Mouse (Mus musculus): Measurements from ENCODE around the gene Casc3. TPM values are rescaled to one million over a fixed set of nuclear protein-coding genes. Genes with fewer than 3 reads are reported as not detected.

Casc3 gene
- polyA plus RNA-seq, 1 experiment from 2014 or later: 59.9 TPM

DNA sequence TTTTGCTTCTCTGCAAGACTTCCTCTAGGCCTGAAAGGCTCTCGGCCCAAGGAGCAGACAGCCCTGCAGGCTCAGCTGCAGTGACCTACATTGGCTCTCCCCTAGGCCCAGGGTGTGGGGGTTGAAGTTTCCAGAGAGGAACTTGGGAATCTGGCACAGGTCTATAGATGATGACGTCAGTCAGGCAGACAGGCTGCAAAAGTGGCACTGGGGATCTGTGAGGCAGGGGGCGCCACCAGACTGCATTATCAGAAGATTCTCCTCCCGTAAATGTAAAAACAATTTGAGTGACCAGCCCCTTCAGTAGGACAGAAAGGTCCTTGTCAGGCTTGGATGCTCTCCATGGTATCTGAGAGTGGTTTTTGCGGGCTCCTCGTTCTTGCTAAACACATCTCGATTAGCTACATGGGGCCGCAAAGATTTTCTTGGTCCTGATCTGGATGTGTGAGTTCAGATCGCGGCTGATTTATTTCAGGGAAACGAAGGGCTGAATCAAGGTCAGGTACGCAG, 18.9 kb upstream of the Casc3 start:
- peak overlapping the region; percentile 36; the same call in 1 of the 2 replicates for H3K4me2 ChIP-seq (ENCODE audit: low read depth, low read length, severe bottlenecking)
- H3K9me3 ChIP-seq (ENCODE audit: control insufficient read depth, low read length): no peaks in the 10 kb centered on the region
- H3K36me3 ChIP-seq (ENCODE audit: control insufficient read depth, insufficient read depth, low read length): no peaks in the 10 kb centered on the region
- DNase-seq (ENCODE audit: low spot score): peak; percentile 80
- ATAC-seq (replicated peaks; ENCODE audit: low FRiP score): no peak
- WGBS: 7% methylated on average over 12 of the region's 12 CpGs
- peaks cover 34% of the 10 kb centered on the region for H3K4me1 ChIP-seq (replicated peaks; ENCODE audit: control insufficient read depth, insufficient read depth, low read length)
- H3K9ac ChIP-seq (ENCODE audit: low read length): peak overlapping the region; percentile 41
- no peak overlapping the region for H3K4me3 ChIP-seq (ENCODE audit: low read depth, low read length)
- 0 out of 2 replicates have a peak overlapping the region, but pooled peaks have one; percentile 12 for H3K27ac ChIP-seq (ENCODE audit: low read depth, low read length)
- H3K27me3 ChIP-seq (ENCODE audit: control insufficient read depth, insufficient read depth, low read length): no peaks in the 10 kb centered on the region

DNA sequence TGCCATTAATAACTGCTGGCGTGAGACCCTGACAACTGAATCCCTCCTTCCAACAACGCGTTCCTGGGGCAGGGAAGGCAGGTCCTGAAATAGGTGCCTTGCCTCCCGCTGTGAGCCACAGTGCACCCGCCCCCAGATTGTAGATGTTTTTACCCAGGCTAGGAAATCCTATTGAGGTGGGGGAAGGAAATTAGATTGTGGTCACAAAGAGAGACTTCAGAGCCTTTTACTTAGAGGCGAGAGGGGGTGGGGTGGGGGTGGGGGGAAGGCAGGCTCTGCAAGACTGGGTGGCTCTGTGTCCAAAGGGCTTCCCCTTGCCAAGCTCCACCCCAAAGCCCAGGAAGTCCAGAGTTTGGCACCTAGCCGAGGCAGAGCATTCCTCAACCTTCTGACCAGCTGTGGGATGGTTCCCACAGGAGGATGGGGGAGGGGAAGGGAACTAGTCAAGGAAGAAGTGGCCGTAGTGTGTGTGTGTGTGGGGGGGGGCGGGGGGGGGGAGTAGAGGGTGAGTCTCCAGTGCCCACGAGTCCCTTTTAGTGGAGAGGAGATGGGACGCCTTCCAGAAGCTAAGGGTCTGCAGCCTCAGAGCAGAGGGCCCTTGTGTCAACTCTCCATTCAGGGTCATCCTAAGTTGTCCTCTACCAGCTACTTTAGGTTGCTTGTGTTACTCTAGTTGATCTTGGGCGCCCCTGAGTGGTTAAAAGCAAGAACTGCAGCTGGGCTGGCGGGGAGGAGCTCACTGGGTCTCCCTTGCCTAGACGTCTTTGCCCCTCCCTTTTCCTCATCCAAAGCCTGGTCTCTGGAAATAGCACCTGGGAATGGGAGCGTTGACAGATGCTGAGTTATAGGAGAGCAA, 18.1 kb upstream of the Casc3 start:
- no peak overlapping the region for H3K4me3 ChIP-seq (ENCODE audit: low read depth, low read length)
- H3K9ac ChIP-seq (ENCODE audit: low read length): peak overlapping the region; percentile 41
- H3K9me3 ChIP-seq (ENCODE audit: control insufficient read depth, low read length): no peaks in the 10 kb centered on the region
- peak; percentile 95 for DNase-seq (ENCODE audit: low spot score)
- WGBS: 3% methylated on average over 14 of the region's 15 CpGs
- 0 out of 2 replicates have a peak overlapping the region, but pooled peaks have one; percentile 12 for H3K27ac ChIP-seq (ENCODE audit: low read depth, low read length)
- no peaks in the 10 kb centered on the region for H3K36me3 ChIP-seq (ENCODE audit: control insufficient read depth, insufficient read depth, low read length)
- H3K27me3 ChIP-seq (ENCODE audit: control insufficient read depth, insufficient read depth, low read length): no peaks in the 10 kb centered on the region
- H3K4me1 ChIP-seq (replicated peaks; ENCODE audit: control insufficient read depth, insufficient read depth, low read length): peaks cover 34% of the 10 kb centered on the region
- peak; percentile 49 for ATAC-seq (replicated peaks; ENCODE audit: low FRiP score)
- peak overlapping the region; percentile 36; the same call in 1 of the 2 replicates for H3K4me2 ChIP-seq (ENCODE audit: low read depth, low read length, severe bottlenecking)

DNA sequence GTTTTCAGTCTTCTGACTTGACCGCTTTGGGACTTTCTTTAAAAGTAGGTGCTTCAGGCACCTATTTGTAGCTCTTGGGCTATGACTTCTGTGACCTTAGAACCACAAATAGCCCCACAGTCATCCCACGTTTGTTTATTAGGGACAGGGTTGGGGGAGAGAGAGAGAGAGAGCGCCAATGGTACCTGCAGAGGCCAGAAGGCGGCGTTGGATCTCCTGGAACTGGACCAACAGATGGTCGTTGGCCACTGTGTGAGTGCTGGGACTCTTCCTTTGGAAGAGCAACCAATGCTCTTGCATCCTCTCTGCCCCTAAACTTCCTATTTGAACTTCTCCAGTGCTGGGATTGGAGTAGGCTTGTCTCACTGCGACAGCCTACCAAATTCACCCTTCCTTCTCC, 17.5 kb upstream of the Casc3 start:
- H3K9me3 ChIP-seq (ENCODE audit: control insufficient read depth, low read length): no peaks in the 10 kb centered on the region
- peaks cover 31% of the 10 kb centered on the region for H3K4me1 ChIP-seq (replicated peaks; ENCODE audit: control insufficient read depth, insufficient read depth, low read length)
- ATAC-seq (replicated peaks; ENCODE audit: low FRiP score) (no peak), DNase-seq (ENCODE audit: low spot score) (peak; percentile 48)
- H3K4me2 ChIP-seq (ENCODE audit: low read depth, low read length, severe bottlenecking): no peak overlapping the region
- 0 out of 2 replicates have a peak overlapping the region, but pooled peaks have one; percentile 25 for H3K27ac ChIP-seq (ENCODE audit: low read depth, low read length)
- H3K9ac ChIP-seq (ENCODE audit: low read length): no peak overlapping the region
- no peaks in the 10 kb centered on the region for H3K27me3 ChIP-seq (ENCODE audit: control insufficient read depth, insufficient read depth, low read length)
- no peaks in the 10 kb centered on the region for H3K36me3 ChIP-seq (ENCODE audit: control insufficient read depth, insufficient read depth, low read length)
- 30% methylated on average over 7 of the region's 7 CpGs for WGBS
- no peak overlapping the region for H3K4me3 ChIP-seq (ENCODE audit: low read depth, low read length)

DNA sequence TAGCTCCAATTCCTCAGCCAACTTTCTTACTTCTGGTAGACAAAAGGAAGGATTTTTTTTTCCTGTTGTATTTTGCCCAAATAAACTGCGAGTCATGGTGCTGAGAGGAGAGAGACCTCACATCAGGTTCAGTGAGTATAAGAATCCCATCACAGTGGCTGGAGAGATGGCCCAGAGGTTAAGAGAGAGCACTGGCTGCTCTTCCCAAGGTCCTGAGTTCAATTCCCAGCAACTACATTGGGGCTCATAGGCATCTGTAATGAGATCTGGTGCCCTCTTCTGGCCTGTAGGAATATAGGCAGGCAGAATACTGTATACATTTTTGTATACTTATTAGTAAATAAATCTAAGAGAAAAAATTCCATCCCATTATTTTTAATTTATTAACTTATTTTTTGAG, 17.0 kb upstream of the Casc3 start:
- Histone ChIP-seq H3K9me3 (ENCODE audit: control insufficient read depth, low read length) (no peaks in the 10 kb centered on the region), H3K4me3 (ENCODE audit: low read depth, low read length) (no peak overlapping the region), H3K4me1 (replicated peaks; ENCODE audit: control insufficient read depth, insufficient read depth, low read length) (peaks cover 27% of the 10 kb centered on the region), H3K27me3 (ENCODE audit: control insufficient read depth, insufficient read depth, low read length) (no peaks in the 10 kb centered on the region), H3K36me3 (ENCODE audit: control insufficient read depth, insufficient read depth, low read length) (no peaks in the 10 kb centered on the region), H3K9ac (ENCODE audit: low read length) (no peak overlapping the region), H3K4me2 (ENCODE audit: low read depth, low read length, severe bottlenecking) (no peak overlapping the region), H3K27ac (ENCODE audit: low read depth, low read length) (no peak overlapping the region)
- ATAC-seq (replicated peaks; ENCODE audit: low FRiP score) (no peak), DNase-seq (ENCODE audit: low spot score) (no peak)
- WGBS: 96% methylated on average over 1 of the region's 1 CpGs

DNA sequence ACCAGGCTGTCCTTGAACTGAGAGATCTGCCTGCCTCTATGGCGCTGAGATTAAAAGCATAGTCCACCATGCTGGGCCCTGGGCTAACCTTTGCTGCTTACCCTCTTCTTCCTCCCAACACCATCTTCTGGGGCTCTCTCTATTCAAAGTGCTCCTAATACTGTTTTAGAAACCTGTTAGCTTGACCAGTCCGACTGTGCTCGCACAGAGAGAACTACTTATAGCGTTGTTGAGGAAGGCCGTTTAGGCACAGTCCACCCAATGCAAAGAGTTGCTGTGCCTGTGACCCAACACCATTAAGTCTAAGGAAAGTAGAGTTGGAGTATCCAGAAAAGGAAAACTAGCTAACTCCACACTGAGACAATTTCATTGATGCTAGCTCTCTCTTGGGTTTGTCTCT, 16.6 kb upstream of the Casc3 start:
- 90% methylated on average over 5 of the region's 5 CpGs for WGBS
- Histone ChIP-seq H3K27me3 (ENCODE audit: control insufficient read depth, insufficient read depth, low read length) (no peaks in the 10 kb centered on the region), H3K9ac (ENCODE audit: low read length) (no peak overlapping the region), H3K4me1 (replicated peaks; ENCODE audit: control insufficient read depth, insufficient read depth, low read length) (peaks cover 22% of the 10 kb centered on the region), H3K4me3 (ENCODE audit: low read depth, low read length) (no peak overlapping the region), H3K9me3 (ENCODE audit: control insufficient read depth, low read length) (no peaks in the 10 kb centered on the region), H3K4me2 (ENCODE audit: low read depth, low read length, severe bottlenecking) (no peak overlapping the region), H3K36me3 (ENCODE audit: control insufficient read depth, insufficient read depth, low read length) (no peaks in the 10 kb centered on the region), H3K27ac (ENCODE audit: low read depth, low read length) (no peak overlapping the region; the same call in 1 of the 2 replicates)
- ATAC-seq (replicated peaks; ENCODE audit: low FRiP score) (no peak), DNase-seq (ENCODE audit: low spot score) (no peak)

DNA sequence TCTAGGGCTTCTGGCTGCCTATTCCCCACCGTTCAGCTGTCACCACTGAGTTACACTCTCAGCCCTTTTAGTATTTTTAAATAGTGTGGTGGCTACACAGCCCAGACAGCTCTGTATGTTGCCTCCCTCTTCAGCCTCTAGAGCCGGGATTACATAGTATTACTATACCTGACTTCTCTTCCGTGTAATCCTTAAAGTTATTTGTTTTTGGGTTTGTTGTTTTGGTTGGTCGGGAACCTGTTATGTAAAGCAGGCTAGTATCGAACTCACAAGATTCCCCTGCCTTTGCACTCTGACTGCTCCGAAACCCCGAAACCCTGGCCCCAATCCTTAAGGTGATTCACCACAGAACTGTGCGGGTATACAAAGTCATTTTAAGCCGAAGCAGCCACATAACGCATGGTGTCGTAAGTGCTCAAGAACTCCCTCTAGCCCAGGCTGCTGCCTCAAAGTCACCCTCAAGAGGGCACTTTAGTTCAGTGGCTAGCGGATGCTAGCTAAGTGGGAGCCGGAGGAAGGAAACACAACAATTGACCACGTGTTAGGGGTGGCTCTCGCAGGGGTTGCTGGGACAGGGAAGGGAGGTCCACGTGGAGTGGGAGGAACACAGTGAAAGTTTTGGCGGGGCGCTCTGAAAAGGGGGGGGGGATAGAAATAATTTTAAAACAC, 16.0 kb upstream of the Casc3 start:
- ATAC-seq (replicated peaks; ENCODE audit: low FRiP score): peak; percentile 82
- Histone ChIP-seq H3K4me1 (replicated peaks; ENCODE audit: control insufficient read depth, insufficient read depth, low read length) (peaks cover 18% of the 10 kb centered on the region), H3K9me3 (ENCODE audit: control insufficient read depth, low read length) (no peaks in the 10 kb centered on the region), H3K4me3 (ENCODE audit: low read depth, low read length) (peak overlapping the region; percentile 38), H3K27me3 (ENCODE audit: control insufficient read depth, insufficient read depth, low read length) (no peaks in the 10 kb centered on the region), H3K9ac (ENCODE audit: low read length) (peak overlapping the region; percentile 64; the same call in 1 of the 2 replicates), H3K4me2 (ENCODE audit: low read depth, low read length, severe bottlenecking) (peak overlapping the region; percentile 94), H3K27ac (ENCODE audit: low read depth, low read length) (peak overlapping the region; percentile 63; the same call in 1 of the 2 replicates), H3K36me3 (ENCODE audit: control insufficient read depth, insufficient read depth, low read length) (no peaks in the 10 kb centered on the region)
- 15% methylated on average over 18 of the region's 18 CpGs for WGBS
- DNase-seq (ENCODE audit: low spot score): peak; percentile 88

DNA sequence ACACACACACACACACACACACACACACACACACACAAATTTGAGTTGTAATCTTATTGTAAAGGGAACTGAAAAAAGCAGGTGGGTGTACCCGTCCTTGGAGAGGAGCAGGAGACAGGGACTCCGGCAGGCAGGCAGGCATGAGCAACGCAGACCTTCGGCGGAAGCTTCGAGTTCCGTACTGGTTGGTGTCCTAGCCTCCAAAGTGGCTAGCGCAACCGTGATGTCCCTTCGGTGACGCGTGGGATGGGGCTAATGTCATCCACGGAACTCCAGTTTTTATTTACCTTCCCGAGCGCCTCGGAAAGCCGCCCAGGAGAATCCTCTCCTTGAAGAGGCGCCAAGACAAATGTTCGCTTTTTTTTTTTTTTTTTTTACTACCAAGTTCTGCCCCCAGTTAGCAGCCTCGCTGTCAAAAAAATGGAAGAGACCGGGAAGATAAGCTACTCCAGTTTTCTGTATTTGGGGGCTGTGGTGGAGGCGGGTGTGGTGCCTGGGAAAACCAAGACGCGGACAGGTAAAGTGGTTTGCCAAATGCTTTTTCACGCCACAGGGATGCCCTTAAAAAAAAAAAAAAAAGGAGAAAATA, 15.4 kb upstream of the Casc3 start:
- 2% methylated on average over 25 of the region's 25 CpGs for WGBS
- Histone ChIP-seq H3K36me3 (ENCODE audit: control insufficient read depth, insufficient read depth, low read length) (no peaks in the 10 kb centered on the region), H3K9ac (ENCODE audit: low read length) (peak overlapping the region; percentile 64), H3K27ac (ENCODE audit: low read depth, low read length) (peak overlapping the region; percentile 37; the same call in 1 of the 2 replicates), H3K4me2 (ENCODE audit: low read depth, low read length, severe bottlenecking) (peak overlapping the region; percentile 94), H3K9me3 (ENCODE audit: control insufficient read depth, low read length) (no peaks in the 10 kb centered on the region), H3K4me1 (replicated peaks; ENCODE audit: control insufficient read depth, insufficient read depth, low read length) (peaks cover 17% of the 10 kb centered on the region), H3K27me3 (ENCODE audit: control insufficient read depth, insufficient read depth, low read length) (no peaks in the 10 kb centered on the region), H3K4me3 (ENCODE audit: low read depth, low read length) (peak overlapping the region; percentile 38)
- ATAC-seq (replicated peaks; ENCODE audit: low FRiP score) (peak; percentile 28), DNase-seq (ENCODE audit: low spot score) (peak; percentile 68)

DNA sequence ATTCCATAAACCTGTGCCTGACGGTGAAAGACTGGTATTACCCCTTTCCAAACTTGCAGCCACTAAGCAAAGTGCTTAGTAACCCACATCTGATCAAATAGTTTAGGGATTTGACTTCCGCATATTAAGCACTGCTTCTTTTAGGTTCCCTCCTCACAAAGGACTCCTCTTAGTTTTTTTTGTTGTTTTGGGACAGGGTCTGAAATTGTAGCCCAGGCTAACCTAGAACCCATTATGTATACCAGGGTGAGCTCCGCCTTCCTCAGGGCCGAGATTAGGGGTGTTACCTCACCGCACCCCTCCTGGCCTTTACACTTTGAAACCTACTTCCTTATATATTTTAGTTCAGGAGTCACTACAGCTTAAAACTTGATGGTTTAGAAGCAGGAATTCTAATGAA, 14.9 kb upstream of the Casc3 start:
- H3K27ac ChIP-seq (ENCODE audit: low read depth, low read length): no peak overlapping the region
- peak overlapping the region; percentile 64 for H3K9ac ChIP-seq (ENCODE audit: low read length)
- peaks cover 17% of the 10 kb centered on the region for H3K4me1 ChIP-seq (replicated peaks; ENCODE audit: control insufficient read depth, insufficient read depth, low read length)
- H3K27me3 ChIP-seq (ENCODE audit: control insufficient read depth, insufficient read depth, low read length): no peaks in the 10 kb centered on the region
- no peak for DNase-seq (ENCODE audit: low spot score)
- WGBS: 42% methylated on average over 5 of the region's 5 CpGs
- no peak for ATAC-seq (replicated peaks; ENCODE audit: low FRiP score)
- peak overlapping the region; percentile 38 for H3K4me3 ChIP-seq (ENCODE audit: low read depth, low read length)
- H3K4me2 ChIP-seq (ENCODE audit: low read depth, low read length, severe bottlenecking): peak overlapping the region; percentile 94
- H3K9me3 ChIP-seq (ENCODE audit: control insufficient read depth, low read length): no peaks in the 10 kb centered on the region
- no peaks in the 10 kb centered on the region for H3K36me3 ChIP-seq (ENCODE audit: control insufficient read depth, insufficient read depth, low read length)

Measured in forebrain, embryonic 11.5 days (tissue).